Mouse (Mus musculus) lung, postnatal 4 days (tissue): ENCODE data around the gene Mcrip2.
A peak's percentile ranks its signal among the peaks of the same experiment; 100 is the strongest.

Source experiments
- DNase-seq, 2 experiments: peaks; one replicate each; pipeline ENCODE4 v3.0.0; 2021

The Mcrip2 gene

GRCm38 (mm10) chr17:25863681-25864080, 4.9 kb downstream of the Mcrip2 start:
- DNase-seq: no peak

GRCm38 (mm10) chr17:25861704-25862612, 6.6 kb downstream of the Mcrip2 start:
- no peak for DNase-seq

GRCm38 (mm10) chr17:25860832-25861703, 7.5 kb downstream of the Mcrip2 start, which contains the start of gene Wdr90:
Wdr90 (minus strand) TSS chr17:25861501.
- DNase-seq: peak; percentile 92 to 95

DNA sequence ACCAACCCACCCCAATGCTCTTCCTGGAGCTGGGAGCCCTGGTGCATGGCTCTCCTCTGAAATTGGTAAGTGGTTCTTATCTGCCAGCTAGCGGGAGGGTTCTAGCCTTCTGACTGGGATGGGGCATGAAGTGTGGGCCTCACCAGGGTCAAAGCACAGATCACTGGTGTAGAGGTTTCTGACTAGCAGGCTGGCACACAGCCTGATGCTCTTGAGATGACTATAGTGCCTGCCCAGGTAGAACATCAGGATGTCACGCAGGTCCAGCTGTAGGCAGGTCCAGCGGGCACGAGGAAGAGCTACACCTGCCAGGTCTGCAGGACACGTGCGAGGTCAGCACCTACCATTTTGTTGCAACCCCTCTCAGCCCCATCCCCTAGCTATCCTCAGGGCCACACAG, 8.3 kb downstream of the Mcrip2 start:
- no peak for DNase-seq

- DNase-seq: peak; percentile 96
Measured at GRCm38 (mm10) chr17:25844396-25844901, 24.1 kb downstream of the Mcrip2 start, which contains the start of gene Rhot2. Rhot2 (minus strand) TSS chr17:25844851.

DNA sequence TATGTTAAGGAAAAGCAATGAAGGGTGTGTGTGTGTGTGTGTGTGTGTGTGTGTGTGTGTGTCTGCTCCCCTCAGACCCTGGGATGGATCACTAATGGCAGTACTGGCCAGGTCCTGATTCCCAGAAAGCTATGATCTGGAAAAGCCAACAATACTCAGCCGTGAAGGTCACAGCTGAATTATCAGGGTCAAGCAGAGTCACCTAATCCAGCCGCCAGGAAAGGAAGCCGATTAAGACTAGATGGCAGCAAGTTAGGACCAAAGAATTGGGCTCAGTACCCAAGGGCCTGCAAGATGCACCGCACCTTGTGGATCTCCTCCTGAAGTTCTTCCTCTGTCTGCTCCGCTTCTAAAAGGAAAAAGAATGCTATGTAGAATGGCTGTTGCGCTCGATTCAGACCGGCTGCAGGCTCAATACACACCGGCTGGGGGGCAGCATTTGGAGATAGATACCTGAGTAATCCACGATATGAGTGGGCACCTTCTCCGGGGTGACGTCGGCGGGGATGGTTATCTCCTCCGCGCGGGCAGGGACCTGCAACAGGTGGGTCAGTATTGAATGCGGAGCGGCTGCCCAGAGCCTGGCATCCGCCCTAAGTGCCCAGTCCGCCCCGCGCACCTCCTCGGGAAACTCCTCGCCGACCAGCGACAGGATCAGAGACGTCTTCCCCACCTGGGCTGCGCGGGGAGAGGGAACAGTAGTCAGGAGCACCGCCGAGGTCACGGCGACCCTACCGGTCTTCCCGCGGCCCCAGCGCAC, 24.7 kb downstream of the Mcrip2 start:
- no peak for DNase-seq

- no peak for DNase-seq
Measured at GRCm38 (mm10) chr17:25843122-25843521, 25.4 kb downstream of the Mcrip2 start.

- DNase-seq: no peak
Measured at GRCm38 (mm10) chr17:25842509-25842908, 26.1 kb downstream of the Mcrip2 start.

GRCm38 (mm10) chr17:25841117-25841880, 27.3 kb downstream of the Mcrip2 start, which contains the start of gene Gm20683:
Gm20683 (minus strand) TSS chr17:25841763.
- DNase-seq: no peak

- no peak for DNase-seq
Measured at GRCm38 (mm10) chr17:25840519-25840918, 28.0 kb downstream of the Mcrip2 start.

- DNase-seq: no peak
Measured at GRCm38 (mm10) chr17:25839455-25840235, 28.9 kb downstream of the Mcrip2 start.

GRCm38 (mm10) chr17:25838904-25839303, 29.7 kb downstream of the Mcrip2 start:
- no peak for DNase-seq

GRCm38 (mm10) chr17:25837533-25837932, 31.0 kb downstream of the Mcrip2 start:
- DNase-seq: no peak

DNA sequence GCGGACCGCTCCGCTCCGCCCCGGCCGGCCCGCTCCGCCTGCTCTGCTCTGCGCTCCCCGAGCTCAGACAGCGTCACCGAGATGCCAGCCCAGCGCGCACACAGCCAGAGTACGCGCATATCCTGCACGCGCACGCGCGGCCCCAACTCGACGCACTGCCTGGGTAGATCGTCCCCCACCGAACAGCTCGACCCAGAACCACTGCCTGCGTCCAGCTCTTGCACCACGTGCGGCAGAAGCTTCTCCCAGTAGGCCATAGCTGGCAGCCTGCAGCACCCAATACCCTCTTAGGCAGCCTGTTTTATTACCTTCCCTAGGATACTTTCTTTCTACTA, 31.5 kb downstream of the Mcrip2 start, which contains the start of gene Rhbdl1:
TSS of gene Rhbdl1 (minus strand) at position 220 of the 335 bp plus-strand sequence.
- peak; percentile 66 to 80 for DNase-seq

DNA sequence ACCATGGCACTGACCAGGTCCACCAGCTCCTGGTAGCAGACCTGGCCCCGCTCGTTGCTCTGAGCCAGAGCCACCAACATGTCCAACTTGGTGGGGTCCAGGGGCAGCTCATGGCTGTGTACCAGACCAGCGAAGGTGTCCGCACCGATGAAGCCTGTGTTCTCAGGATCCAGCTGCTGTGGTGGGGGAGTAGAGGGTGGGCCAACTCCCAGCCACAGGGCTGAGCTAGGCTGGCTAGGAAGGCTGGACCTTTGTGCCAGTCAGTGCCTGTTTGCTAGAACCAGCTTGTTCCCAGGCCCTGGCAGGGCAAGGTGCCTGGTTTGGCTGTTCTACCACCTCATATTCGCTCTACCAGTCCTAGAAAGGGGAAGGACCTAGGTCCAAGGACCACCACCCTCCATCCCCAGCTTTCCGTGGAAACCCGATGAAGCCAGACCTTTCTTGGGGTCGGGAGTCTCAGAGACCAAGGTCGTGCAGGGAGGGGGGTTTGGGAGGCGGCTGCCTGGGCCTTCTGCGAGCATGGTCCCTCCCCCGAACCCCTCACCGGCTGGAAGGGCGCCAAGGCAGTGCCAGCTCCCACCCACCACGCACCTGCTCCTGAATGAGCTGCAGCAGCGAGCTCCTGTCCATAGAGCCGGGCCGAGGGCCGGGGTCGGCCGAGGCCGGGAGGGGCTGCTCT, 32.0 kb downstream of the Mcrip2 start:
- no peak for DNase-seq

DNA sequence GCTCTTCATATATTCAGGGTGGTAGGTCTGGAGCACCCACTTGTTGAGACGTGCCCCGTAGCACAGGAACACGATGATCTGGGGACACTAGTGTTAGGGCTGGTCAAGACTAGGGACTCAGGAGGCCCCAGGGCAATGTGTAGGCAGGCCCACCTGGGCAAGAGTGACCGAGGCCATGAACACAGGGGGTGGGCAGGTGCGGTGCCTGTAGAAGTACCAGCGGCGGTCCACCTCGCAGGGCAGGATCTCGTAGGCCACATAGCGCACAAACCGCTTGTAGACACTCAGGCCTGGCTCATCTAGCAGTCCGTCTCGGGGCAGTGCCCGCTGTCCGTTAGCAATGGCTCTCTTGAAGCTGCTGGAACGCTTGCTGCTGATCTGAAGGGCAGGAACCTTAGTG, 32.7 kb downstream of the Mcrip2 start:
- no peak for DNase-seq

- DNase-seq: no peak
Measured at GRCm38 (mm10) chr17:25835301-25835700, 33.3 kb downstream of the Mcrip2 start.

DNA sequence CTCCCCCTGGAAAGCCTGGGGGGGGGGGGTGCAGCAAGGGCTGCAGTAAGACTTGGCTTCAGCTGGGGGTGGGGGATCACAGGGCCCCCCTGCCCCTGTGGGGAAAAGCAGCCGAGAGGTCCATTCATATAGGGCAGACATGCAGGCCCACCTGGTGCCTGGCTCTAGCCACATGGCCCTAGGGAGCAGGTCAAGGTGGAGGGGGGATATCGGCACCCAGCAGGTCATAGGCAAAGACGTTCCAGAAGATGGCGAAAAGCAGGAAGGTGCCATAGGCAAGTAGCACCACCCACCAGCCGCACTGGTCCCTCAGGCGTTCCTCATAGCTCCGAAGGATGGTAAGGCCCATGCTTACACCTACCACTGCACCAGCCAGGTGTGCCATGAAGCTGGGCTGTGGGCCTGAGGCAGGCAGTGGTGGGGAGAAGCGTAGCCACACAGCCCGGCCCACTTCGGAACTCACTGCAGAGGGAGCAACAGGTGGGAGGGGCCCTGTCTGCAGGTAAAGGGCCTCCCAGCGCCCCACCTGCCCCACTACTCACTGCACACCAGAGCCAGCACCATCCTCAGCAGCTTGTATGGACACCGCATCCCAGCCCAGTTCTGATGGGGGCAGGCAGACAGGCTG, 33.9 kb downstream of the Mcrip2 start:
- no peak for DNase-seq

DNA sequence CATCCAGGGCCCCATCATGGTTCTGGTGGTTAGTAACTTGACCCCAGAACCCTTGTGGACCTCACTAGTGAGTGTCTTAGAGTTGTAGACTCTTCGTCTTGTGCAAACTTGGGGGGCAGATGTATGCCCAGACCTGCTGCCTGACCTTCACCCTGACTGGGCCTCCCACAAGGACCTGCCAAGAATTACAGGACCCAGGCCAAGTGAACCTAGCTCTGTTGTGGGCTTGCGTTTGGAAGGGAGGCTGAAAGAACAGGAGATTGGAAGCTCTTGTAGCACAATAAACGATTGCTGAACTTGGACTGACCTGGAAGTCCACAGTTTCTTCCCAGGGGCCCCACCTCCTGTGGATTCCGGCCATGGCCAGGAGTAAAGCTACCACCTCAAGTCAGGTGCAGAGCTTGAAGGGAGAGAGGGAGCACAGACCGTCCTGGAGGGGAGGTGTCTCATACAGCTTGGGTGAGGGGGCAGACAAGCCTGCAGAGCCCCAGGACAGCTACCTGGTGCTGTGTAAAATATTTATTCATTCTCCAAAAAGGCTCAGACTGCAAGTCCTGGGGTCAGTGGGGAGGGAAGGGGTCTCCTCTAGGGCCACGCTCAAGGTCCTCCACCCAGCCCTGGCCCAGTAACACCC, 34.5 kb downstream of the Mcrip2 start:
- no peak for DNase-seq
